Mouse (Mus musculus): Measurements from ENCODE around the gene Lrrc74a. TPM values are rescaled to one million over a fixed set of nuclear protein-coding genes. Genes with fewer than 3 reads are reported as not detected.
A peak's percentile ranks its signal among the peaks of the same experiment; 100 is the strongest.

Lrrc74a gene
- polyA plus RNA-seq, 1 experiment from 2014 or later, result not detected

DNA sequence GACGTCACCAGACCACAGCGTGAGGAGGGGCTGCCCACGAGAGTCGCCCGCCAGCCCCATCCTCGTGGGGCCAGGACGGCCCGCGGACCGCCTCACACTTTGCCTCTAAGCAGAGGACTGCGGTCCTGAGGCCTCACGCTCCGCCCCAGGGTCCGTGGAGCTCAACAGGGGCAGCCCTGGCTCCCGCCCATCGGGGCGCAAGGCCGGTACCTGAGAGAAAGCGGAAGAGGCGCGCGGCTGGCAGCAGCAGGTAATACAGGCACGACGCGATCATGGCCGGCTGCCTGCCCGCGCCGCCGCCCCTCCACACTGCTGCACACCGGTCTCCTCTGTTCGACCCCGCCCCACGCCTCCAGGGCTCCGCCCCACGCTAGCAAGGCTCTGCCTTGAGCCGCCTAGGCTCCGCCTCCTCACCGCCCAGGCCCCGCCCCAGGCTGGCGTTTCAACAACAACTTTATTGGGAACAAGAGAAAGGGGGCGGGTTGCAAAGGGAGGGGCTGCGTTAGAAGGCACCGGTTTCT, 8.0 kb upstream of the Lrrc74a start, which contains the start of gene Angel1:
Gene Angel1, minus strand, starts transcription at position 341 of the 521 bp plus-strand sequence.
- H3K9me3 ChIP-seq (replicated peaks; ENCODE audit: control insufficient read depth, low read length), result no peaks in the 10 kb centered on the region
- H3K27ac ChIP-seq (ENCODE audit: low read depth, low read length), result peak within 1 kb of the TSS; percentile 62; the same call in 1 of the 2 replicates
- WGBS (ENCODE audit: insufficient replicate concordance), result under 1% methylated on average over 43 of the region's 44 CpGs
- H3K4me1 ChIP-seq (ENCODE audit: control insufficient read depth, insufficient read depth, low read length), result peaks cover 21% of the 10 kb centered on the region
- H3K4me3 ChIP-seq (ENCODE audit: low read depth, low read length), result peak within 1 kb of the TSS; percentile 87
- H3K9ac ChIP-seq (ENCODE audit: low read depth, low read length), result peak within 1 kb of the TSS; percentile 79
- ATAC-seq (replicated peaks; ENCODE audit: insufficient number of reproducible peaks, low FRiP score, low TSS enrichment), result peak; percentile 97
- H3K36me3 ChIP-seq (ENCODE audit: control insufficient read depth, insufficient read depth, low read length), result no peaks in the 10 kb centered on the region
- H3K4me2 ChIP-seq, result peak within 1 kb of the TSS; percentile 97
- no peaks in the 10 kb centered on the region for H3K27me3 ChIP-seq (ENCODE audit: control insufficient read depth, insufficient read depth, low read length)

DNA sequence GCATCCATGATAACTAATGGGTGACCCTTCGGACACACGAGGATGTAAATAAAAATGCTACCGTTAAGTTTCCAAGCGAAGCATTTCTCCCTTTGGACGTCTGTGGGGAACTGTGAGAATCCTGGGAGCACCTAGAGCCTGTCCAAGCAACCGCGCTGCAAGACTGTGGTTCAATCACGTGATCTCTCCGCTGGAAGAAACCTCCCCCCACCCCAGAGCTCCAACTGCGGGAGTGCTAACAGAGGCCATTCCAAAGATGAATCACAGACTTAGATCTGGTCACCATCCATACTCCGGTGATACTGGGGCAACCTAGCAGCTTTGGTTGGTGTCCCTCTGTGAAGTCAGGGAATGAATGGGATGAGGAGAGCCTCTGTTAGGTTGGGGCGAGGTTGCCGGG, 26.9 kb downstream of the Lrrc74a start:
- H3K27ac ChIP-seq (ENCODE audit: low read depth, low read length), result no peak overlapping the region
- H3K4me3 ChIP-seq (ENCODE audit: low read depth, low read length), result no peak overlapping the region
- H3K4me2 ChIP-seq, result no peak overlapping the region
- WGBS (ENCODE audit: insufficient replicate concordance), result 61% methylated on average over 13 of the region's 13 CpGs
- H3K9me3 ChIP-seq (replicated peaks; ENCODE audit: control insufficient read depth, low read length), result no peaks in the 10 kb centered on the region
- H3K36me3 ChIP-seq (ENCODE audit: control insufficient read depth, insufficient read depth, low read length), result no peaks in the 10 kb centered on the region
- H3K4me1 ChIP-seq (ENCODE audit: control insufficient read depth, insufficient read depth, low read length), result no peaks in the 10 kb centered on the region
- H3K9ac ChIP-seq (ENCODE audit: low read depth, low read length), result no peak overlapping the region
- no peaks in the 10 kb centered on the region for H3K27me3 ChIP-seq (ENCODE audit: control insufficient read depth, insufficient read depth, low read length)
- no peak for ATAC-seq (replicated peaks; ENCODE audit: insufficient number of reproducible peaks, low FRiP score, low TSS enrichment)

DNA sequence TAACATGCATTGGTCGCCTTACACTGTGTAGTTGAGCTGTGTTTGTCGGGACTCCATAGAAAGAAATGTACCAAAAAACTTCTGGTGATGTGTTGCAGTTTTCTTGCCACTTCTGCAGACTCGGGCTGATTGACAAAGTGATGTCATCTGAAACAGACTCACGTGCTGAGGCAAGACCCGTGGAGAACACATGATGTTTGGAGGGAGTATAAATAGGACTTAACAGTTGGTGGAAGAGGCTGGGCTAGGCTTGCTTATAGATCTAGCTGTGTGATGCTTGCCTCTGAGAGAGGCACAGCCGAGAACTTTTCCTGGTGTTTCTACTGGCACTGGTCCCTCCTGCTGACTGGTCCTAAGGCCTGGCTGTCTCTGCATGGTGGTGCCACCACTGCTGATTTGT, 29.9 kb downstream of the Lrrc74a start:
- WGBS (ENCODE audit: insufficient replicate concordance), result 64% methylated on average over 6 of the region's 6 CpGs
- no peak for ATAC-seq (replicated peaks; ENCODE audit: insufficient number of reproducible peaks, low FRiP score, low TSS enrichment)
- Histone ChIP-seq H3K27ac (ENCODE audit: low read depth, low read length) (no peak overlapping the region), H3K36me3 (ENCODE audit: control insufficient read depth, insufficient read depth, low read length) (no peaks in the 10 kb centered on the region), H3K4me1 (ENCODE audit: control insufficient read depth, insufficient read depth, low read length) (no peaks in the 10 kb centered on the region), H3K9me3 (replicated peaks; ENCODE audit: control insufficient read depth, low read length) (no peaks in the 10 kb centered on the region), H3K27me3 (ENCODE audit: control insufficient read depth, insufficient read depth, low read length) (no peaks in the 10 kb centered on the region), H3K4me2 (no peak overlapping the region), H3K9ac (ENCODE audit: low read depth, low read length) (no peak overlapping the region), H3K4me3 (ENCODE audit: low read depth, low read length) (no peak overlapping the region)

DNA sequence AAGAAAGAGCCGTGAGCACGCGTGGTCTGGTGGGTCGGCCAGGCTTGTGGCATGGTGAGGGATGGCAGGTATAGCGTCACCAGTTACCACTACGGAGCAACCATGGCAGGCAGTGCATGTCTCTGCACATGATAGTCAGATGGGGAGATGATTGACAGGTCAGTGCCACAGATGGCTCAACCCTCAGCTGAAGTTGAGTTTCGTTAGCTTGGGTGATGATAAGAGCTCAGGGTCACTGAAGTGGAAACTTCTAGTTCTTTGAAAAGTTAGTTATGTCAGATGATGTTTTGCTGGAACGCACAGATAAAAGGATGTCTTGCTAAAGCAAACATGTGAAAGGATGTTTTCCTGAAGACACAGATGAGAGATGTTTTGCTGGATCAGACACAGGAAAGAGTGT, 32.3 kb downstream of the Lrrc74a start:
- no peak overlapping the region for H3K9ac ChIP-seq (ENCODE audit: low read depth, low read length)
- H3K27me3 ChIP-seq (ENCODE audit: control insufficient read depth, insufficient read depth, low read length), result no peaks in the 10 kb centered on the region
- no peaks in the 10 kb centered on the region for H3K36me3 ChIP-seq (ENCODE audit: control insufficient read depth, insufficient read depth, low read length)
- H3K4me3 ChIP-seq (ENCODE audit: low read depth, low read length), result no peak overlapping the region
- ATAC-seq (replicated peaks; ENCODE audit: insufficient number of reproducible peaks, low FRiP score, low TSS enrichment), result no peak
- no peak overlapping the region for H3K27ac ChIP-seq (ENCODE audit: low read depth, low read length)
- H3K9me3 ChIP-seq (replicated peaks; ENCODE audit: control insufficient read depth, low read length), result no peaks in the 10 kb centered on the region
- no peak overlapping the region for H3K4me2 ChIP-seq
- WGBS (ENCODE audit: insufficient replicate concordance), result 83% methylated on average over 8 of the region's 8 CpGs
- H3K4me1 ChIP-seq (ENCODE audit: control insufficient read depth, insufficient read depth, low read length), result 0 out of 2 replicates have a peak, but pooled peaks cover 7% of the 10 kb centered on the region

DNA sequence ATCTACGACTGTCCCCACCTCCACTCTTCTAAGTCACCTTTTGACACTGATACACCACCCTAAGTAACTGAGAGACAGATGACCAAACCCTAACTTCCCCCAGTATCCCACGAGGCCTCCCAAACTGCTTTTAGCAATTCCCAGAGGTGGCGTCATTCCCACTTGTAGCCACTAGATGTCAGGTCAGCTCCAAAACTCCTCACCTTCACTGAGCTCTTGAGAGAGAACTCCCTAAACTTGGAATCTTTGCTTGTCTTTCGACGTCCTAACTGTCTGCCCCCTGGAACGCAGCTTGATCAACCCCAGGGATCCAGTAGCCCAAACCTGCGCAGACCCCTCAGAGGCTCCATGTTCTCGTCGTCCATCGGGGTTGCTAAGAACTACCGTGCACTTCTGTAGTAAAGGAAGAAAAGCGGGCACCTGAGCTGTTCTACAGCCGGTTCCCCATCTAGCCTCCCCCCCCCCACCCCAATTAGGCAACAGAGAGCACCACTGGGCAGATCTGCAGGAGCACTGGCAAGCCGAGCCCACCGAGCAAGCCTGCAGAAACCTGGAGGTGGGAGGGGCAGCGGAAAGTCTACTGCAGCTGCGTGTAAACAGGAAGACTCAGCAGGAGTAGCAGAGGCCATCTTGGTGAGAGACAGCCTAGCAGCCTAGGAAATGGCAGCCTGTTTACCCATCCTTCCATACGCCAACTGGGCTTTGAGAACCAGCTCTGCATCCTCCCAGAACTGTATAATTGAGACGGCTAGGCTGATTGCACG, 33.9 kb downstream of the Lrrc74a start:
- Histone ChIP-seq H3K27me3 (ENCODE audit: control insufficient read depth, insufficient read depth, low read length) (no peaks in the 10 kb centered on the region), H3K4me2 (peak overlapping the region; percentile 17), H3K9me3 (replicated peaks; ENCODE audit: control insufficient read depth, low read length) (no peaks in the 10 kb centered on the region), H3K36me3 (ENCODE audit: control insufficient read depth, insufficient read depth, low read length) (no peaks in the 10 kb centered on the region), H3K4me3 (ENCODE audit: low read depth, low read length) (no peak overlapping the region), H3K4me1 (ENCODE audit: control insufficient read depth, insufficient read depth, low read length) (0 out of 2 replicates have a peak, but pooled peaks cover 7% of the 10 kb centered on the region), H3K9ac (ENCODE audit: low read depth, low read length) (no peak overlapping the region), H3K27ac (ENCODE audit: low read depth, low read length) (no peak overlapping the region)
- 32% methylated on average over 20 of the region's 20 CpGs for WGBS (ENCODE audit: insufficient replicate concordance)
- ATAC-seq (replicated peaks; ENCODE audit: insufficient number of reproducible peaks, low FRiP score, low TSS enrichment), result no peak

DNA sequence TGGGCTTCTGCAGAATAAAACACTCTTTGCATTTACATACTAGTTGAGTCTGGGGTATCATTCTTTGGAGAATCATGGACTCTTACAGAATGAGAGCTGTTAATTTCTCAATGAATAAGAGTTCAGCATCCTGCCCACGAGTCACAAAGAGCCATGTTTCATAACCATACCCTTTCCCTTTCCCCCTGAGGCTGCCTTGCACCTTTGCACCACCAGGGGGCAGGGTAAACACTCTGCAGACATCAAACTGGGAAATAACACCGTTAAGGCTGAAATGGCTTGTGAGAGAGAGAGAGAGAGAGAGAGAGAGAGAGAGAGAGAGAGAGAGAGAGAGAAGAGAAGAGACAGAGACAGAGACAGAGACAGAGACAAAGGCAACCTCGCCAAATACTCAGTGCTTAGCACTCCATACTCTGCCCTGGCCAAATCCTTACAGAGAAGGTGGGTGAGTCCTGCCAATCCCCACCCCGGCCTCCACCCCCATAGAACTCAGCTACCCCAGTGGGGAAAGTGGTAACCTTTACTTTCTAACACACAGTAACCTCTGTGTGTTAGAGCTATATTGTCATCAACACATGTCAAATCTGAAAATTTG, 34.9 kb downstream of the Lrrc74a start:
- Histone ChIP-seq H3K4me2 (no peak overlapping the region), H3K36me3 (ENCODE audit: control insufficient read depth, insufficient read depth, low read length) (no peaks in the 10 kb centered on the region), H3K9me3 (replicated peaks; ENCODE audit: control insufficient read depth, low read length) (no peaks in the 10 kb centered on the region), H3K27me3 (ENCODE audit: control insufficient read depth, insufficient read depth, low read length) (no peaks in the 10 kb centered on the region), H3K4me3 (ENCODE audit: low read depth, low read length) (no peak overlapping the region), H3K4me1 (ENCODE audit: control insufficient read depth, insufficient read depth, low read length) (0 out of 2 replicates have a peak, but pooled peaks cover 7% of the 10 kb centered on the region), H3K9ac (ENCODE audit: low read depth, low read length) (no peak overlapping the region), H3K27ac (ENCODE audit: low read depth, low read length) (no peak overlapping the region)
- 39% methylated on average over 4 of the region's 4 CpGs for WGBS (ENCODE audit: insufficient replicate concordance)
- ATAC-seq (replicated peaks; ENCODE audit: insufficient number of reproducible peaks, low FRiP score, low TSS enrichment), result no peak

DNA sequence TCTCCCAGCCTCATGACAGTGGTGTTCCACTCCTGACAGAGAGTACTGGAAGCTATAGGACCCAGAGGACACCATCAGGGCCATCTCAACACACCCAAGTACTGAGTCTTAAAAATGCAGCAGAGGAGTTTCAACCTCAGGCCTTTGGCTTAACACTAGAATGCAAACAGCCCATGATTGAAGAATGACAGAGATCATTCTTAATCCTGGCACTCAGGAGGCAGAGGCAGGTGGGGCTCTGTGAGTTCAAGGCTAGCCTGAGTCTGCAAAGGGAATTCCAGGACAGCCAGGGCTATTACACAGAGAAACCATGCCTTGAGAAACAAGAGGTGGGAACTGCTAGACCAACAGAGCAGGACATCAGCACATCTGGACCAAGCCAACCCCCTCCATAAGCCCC, 35.6 kb downstream of the Lrrc74a start:
- no peak overlapping the region for H3K9ac ChIP-seq (ENCODE audit: low read depth, low read length)
- no peak overlapping the region for H3K4me2 ChIP-seq
- 0 out of 2 replicates have a peak, but pooled peaks cover 7% of the 10 kb centered on the region for H3K4me1 ChIP-seq (ENCODE audit: control insufficient read depth, insufficient read depth, low read length)
- no peak overlapping the region for H3K4me3 ChIP-seq (ENCODE audit: low read depth, low read length)
- no peaks in the 10 kb centered on the region for H3K27me3 ChIP-seq (ENCODE audit: control insufficient read depth, insufficient read depth, low read length)
- no peak overlapping the region for H3K27ac ChIP-seq (ENCODE audit: low read depth, low read length)
- no peaks in the 10 kb centered on the region for H3K9me3 ChIP-seq (replicated peaks; ENCODE audit: control insufficient read depth, low read length)
- no peak for ATAC-seq (replicated peaks; ENCODE audit: insufficient number of reproducible peaks, low FRiP score, low TSS enrichment)
- no peaks in the 10 kb centered on the region for H3K36me3 ChIP-seq (ENCODE audit: control insufficient read depth, insufficient read depth, low read length)

DNA sequence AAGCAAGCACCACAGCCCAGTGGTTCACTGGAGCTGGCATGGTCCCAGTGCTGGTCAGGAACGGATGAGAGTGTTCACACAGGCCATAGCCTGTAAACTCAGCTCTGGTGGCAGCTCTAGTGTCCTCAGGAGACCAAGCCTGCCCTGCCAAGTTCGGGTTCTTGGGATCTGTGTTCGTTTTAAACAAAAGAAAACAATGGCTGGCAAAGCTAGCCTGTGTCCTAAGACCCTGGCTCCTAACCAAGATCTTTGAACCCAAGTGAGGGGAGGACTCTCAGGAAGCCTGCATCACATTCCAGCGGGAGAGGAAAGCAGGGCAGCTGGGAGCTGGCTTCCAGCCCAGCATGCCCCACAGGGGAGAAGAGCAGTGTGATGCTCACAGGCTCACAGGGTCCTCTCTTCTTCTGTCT, 36.1 kb downstream of the Lrrc74a start:
- Histone ChIP-seq H3K36me3 (ENCODE audit: control insufficient read depth, insufficient read depth, low read length) (no peaks in the 10 kb centered on the region), H3K9me3 (replicated peaks; ENCODE audit: control insufficient read depth, low read length) (no peaks in the 10 kb centered on the region), H3K27ac (ENCODE audit: low read depth, low read length) (no peak overlapping the region), H3K4me3 (ENCODE audit: low read depth, low read length) (no peak overlapping the region), H3K4me1 (ENCODE audit: control insufficient read depth, insufficient read depth, low read length) (peaks cover 9% of the 10 kb centered on the region), H3K9ac (ENCODE audit: low read depth, low read length) (no peak overlapping the region; the same call in 1 of the 2 replicates), H3K4me2 (no peak overlapping the region), H3K27me3 (ENCODE audit: control insufficient read depth, insufficient read depth, low read length) (no peaks in the 10 kb centered on the region)
- 25% methylated on average over 4 of the region's 4 CpGs for WGBS (ENCODE audit: insufficient replicate concordance)
- ATAC-seq (replicated peaks; ENCODE audit: insufficient number of reproducible peaks, low FRiP score, low TSS enrichment), result no peak
